Mouse (Mus musculus) urinary bladder, postnatal 10 days (tissue): ENCODE data around the gene March5.

Experiments
- DNase-seq: peaks from one replicate; pipeline ENCODE4 v3.0.0; 2022; ENCODE audit warnings: low spot score

The March5 gene

DNA sequence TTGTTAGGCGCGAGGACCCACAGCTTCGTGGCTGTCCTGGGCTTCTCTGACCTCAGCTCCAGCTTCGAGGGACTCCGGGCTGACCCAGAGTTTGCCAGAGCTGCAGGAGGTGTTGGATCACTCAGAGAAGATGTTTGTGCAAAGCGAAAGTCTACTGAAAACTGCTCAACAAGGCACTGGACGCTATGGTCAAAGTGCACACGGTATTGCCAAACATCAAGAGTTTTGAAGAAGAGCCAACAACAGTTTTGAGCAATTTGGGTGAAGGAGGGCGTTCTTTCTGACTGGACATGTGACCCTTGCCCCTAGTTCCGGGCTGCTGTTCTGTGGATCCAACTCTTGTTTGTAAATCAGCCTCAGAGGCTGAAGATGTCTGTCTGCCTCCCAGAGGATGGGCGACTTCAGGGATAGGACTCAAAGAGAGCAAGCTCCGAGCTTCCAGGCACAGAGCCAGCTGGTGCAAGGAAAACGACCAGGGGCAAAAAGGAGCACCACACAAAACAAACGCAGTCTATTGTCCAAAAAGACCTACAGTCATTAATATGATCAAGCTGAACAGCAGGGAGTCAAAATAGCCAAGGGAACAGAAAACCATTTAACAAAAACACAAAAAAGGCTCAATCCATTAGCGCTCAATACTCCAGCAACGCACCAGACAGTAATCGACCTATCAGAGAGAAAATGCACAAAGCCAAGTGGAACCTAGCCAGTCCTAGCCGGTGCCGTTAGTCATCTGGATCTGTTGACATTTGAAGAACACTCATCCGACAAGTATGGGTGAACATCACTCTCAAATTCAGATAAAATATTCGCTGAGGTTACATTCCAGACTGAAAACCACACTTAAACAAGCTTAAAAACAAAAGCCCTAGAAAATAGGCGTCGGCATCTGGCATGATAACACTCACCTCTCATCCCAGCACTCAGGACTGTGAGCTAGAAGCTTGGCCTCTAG is 56.9 kb downstream of the March5 start:
- no peak for DNase-seq

DNA sequence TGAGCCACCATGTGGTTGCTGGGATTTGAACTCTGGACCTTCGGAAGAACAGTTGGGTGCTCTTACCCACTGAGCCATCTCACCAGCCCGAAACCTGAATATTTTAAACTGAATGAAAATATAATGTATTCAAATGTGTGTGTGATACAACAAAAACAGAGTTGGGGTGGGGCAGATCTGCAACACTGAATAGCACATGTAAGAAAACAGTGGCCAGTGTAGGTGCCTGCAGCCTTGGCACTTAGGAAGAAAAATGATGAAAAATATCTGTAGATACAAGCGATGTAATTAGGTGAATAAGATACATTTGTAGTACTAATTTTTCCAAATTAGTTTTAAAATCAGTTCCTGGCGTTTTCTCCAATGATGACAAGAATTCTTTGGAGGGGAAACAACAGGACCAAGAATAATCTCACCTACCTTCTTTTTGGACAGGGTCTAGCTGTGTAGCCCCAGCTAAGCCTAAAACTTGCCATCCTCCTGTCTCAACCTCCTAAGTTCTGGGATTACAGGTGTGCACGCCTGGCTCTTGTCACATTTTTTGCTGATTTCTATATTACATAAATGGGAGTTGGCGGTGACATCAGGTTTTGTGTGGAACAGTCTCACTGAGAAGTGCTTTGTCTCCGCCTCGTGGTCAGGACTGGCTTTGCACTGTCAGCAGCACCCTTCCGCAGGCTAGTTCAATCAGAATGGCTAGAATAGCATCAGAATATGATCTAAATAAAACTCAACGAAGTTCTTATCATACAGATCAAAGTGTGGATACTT is 58.2 kb downstream of the March5 start:
- DNase-seq = peak; percentile 40

DNA sequence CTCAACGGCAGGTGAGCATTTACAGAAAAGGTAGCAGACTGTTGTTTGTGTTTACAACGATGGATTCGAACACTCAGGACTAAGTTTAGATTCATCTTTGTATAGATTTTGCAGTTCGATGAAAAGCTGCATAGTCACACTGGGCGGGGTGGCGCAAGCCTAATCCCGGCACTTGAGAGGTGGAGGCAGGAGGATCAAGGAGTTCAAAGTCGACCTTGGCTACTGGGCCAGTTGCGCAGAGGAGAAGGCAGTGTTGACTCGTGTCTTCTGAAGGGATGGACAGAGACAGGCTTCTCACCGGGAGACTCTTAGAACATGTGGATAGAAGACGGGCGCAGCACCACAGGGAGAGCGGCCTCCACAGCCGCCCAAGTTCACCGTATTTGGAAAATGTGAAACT is 61.8 kb downstream of the March5 start:
- DNase-seq = no peak
